Mouse (Mus musculus) layer of hippocampus, adult 9-10 months (tissue): ENCODE data around the gene Cep85l.

Experiments
- DNase-seq: peaks from one replicate; pipeline ENCODE4 v3.0.0; 2022; ENCODE audit warnings: low spot score

The Cep85l gene

DNA sequence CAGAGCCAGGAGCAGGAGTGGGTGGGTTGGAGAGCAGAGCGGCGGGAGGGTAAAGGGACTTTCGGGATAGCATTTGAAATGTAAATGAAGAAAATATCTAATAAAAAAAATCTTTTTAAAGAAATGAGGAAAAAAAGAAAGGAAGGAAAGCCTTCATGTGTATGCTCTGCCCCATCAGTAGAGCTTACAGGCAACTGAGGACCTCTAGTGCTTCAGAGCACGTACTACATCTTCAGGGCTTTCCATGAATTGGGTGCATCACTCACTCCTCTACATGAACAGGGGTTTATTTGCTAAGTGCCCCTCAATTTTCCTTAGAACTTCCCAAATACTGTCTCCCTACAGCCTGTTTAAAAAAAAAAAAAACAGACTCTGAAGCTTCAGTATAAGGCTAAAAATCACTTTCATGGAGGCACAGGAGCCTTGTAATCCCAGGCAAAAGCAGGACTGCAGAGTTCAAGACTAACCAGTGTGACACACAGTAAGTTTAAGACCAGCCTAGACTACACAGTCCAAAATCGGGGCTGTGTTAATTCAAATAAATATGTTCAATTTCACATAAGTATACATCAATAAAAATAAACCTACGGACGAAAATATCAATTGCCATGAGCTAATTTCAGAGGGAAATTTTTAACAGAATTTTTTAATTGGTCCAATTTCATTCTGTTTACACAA is 38.3 kb downstream of the Cep85l start:
- DNase-seq, result no peak

DNA sequence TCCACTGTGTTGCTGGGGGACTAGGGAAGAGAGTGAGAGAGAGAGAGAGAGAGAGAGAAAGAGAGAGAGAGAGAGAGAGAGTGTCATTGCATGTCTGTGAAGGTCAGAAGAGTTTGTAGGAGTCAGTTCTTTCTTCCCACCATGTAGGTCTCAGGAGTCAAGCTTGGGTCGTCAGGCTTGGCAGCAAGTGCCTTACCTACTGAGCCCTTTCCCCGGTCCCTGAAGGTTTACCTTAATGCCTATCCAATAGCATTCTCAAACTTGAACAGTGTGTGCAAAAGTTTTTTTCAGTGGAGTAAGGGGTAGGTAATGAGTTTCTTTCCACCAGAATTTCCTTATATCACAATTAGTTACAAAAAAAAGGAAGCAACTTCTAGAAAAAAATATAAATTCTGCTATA is 40.7 kb downstream of the Cep85l start:
- no peak for DNase-seq

DNA sequence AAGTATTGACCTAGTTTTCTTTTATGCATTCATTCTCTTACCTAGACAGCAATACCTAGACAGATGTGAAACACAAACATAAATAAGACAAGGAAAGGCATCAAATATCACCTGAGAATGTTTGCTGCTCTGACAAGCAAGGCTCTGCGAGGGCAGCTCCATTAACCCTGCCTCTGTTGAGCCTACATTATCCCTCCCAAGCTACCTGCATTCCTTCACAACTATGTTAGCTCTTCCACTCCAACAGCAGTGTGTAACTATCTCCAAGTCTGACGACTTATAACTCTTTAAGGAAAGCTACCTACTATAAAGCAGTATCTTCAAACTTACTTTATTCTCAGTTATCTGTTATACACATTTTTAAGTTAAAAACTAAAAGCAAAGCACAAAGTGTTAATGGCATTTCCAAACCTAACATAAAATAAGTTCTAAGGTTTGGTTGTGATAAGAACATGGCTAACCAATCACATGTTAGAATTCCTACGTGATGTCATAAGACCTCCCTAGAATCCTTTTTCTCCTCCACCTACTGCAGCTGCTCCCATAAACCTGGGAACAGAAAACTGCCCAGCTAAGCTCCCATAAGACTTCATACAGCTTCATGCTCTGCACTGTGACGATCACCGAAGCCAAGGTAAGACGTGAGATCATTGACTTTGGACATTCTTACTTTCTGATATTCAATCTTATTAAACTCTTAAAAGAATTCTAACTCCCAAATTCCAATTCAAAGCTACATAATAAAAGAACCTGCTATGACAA is 42.4 kb downstream of the Cep85l start, which contains the start of gene Pln:
TSS of gene Pln (plus strand) at position 506 of the 762 bp plus-strand sequence.
- DNase-seq, result no peak

DNA sequence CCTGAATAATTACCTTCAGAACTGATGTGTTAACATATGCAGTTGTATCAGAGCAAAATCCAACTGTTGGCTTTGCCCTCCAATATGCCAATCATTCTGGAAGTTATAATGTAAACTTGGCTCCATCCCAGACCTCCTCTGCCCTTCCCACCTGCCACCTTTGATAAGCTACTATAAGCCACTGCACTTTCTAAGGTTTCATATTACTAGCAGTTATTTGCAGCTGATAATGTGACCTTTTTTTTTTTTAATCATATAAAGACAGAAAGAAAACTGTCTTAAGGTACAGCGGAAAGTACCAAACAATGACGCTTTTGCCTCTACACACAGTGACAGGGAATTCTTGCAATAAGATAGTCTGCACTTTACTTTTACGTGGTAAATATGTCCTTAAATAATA is 43.8 kb downstream of the Cep85l start:
- no peak for DNase-seq

DNA sequence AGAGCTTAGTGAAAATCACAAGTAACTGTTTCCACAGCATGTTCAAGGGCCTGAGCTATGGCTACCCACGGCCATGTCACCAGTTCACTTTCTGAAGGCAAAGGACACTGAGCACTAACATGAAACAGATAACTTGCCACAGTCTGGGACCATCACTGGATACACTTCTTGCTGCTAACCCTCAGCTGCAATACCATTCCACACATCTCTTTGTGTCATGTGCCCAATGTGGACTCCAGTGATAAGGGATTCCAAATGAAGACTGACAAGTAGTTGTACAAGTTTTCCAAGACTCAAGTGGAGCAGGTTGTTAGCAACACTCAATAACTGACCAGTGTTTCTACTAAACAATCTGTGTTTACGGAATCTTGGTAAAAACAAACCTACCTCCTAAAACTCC is 44.5 kb downstream of the Cep85l start:
- no peak for DNase-seq

DNA sequence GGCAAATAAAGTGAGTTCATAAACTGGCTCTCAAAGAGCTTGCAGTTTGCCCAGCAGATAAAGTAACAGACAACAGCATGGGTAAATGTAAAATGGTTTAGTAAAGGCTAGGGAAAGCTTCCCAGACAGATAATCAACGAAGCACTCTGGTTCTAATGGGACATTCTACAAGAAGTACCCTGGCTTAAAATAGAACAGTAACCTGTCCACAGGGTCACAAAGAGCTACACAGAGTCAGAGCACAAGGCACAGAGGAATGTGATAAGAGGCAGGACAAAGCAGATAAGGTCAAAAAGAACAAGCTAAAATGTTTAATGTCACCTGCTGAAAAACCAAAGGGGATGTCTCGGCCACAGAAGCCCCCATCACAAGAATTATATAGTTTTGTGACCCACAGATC is 47.0 kb downstream of the Cep85l start:
- no peak for DNase-seq

DNA sequence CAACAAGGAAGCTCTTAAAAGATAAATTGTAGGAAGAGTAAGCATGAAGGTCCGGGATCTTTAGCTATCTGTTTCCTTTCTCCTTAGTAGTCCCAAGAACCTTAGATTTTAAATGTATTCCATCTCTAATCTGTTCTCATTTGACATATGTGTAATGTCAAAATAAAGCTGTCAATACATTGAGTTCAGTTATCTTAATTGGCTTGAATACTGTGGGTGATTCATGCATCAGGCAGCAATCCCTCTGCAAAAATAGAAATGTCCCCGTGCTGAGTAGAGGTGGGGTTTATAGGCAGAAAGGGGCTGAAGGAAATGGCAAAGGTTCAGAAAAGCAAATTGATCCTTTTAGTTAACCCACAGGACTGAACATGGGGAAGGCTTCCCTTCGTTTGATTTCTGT is 50.5 kb downstream of the Cep85l start:
- no peak for DNase-seq

DNA sequence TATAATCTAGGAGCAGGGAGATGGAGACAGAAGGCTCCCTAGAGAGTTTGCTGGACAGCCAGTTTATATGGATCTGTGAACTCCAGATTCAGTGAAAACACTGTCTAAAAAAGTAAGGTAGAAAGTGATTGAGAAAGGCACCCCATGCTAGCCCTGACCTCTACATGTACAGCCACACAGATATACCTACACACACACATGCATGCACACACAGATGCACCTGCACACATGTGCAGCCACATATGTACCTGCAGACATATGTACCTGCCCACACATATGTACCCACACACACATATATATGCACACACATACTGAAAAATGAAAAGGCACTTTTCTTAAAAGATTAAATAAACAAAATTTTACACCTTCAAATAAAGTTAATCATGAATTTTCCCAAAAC is 53.4 kb downstream of the Cep85l start:
- no peak for DNase-seq

DNA sequence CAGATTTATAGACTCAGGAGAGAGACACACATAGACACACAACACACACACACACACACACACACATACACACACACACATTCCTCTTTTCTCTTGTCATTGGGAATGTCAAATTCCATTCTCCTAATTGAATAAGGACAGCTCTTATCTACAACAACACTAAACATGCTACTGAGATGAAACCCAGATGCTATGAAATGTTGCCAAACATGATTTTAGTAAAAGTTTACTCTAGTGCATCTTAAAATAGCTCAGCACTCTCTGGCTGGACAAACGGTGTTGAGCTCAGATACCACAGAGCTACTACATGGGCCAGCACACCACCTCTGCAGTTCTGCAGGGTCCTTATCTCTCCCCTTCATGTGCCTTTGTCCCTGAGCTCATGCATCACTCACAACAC is 55.1 kb downstream of the Cep85l start:
- no peak for DNase-seq

DNA sequence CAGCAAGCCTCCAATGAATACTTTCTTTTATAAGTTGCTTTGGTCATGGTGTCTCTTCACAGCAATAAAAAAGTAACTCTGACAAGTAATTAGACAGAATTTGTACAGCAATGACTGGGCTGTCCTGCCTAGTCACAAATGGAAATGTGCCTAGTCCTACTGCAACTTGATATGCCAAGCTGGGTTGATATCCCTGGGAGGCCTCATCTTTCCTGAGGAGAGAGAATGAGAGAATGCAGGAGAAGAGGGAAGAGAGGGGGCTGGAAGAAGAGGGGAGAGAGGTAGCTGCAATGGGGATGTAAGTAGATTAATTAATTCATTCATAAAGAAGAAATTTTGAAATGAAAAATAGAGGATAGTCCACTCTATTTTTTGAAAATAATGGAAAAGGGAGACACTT is 56.4 kb downstream of the Cep85l start:
- no peak for DNase-seq

DNA sequence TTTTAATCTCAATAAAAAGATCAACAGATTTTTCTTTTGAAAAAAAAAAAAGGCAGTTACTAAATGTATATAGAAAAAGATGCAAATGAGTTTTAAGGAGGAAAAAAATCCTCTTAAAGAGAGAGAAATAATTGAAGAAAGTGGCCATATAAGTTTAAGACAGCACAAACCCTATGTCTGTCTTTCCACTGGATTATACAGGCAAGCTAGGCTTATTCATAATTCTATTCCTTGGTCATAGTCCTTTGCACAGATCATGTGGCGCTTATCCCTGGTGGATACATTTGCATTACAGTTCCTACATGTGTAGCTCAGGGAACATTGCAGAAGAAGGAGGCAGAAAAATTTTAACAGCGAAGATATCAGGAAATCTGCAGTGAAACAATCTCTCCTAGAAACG is 73.1 kb downstream of the Cep85l start:
- no peak for DNase-seq

DNA sequence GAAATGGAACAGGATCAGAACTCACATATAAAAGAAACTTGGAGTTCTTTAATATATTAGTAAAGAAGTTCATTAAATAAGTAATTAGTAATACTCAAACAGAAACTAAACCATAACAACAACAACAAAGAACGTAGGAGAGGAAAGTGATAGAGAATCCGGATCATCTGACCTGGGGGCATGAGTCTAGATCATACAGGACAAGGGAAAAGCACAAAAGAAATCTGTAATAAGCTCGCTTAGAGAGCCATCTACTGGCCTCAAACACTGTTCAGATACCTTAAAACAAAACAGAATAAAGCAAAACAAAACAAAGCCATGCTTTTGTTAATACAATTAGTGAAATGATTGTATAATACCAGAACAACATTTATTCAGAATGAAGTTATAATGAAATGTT is 73.9 kb downstream of the Cep85l start:
- DNase-seq, result peak; percentile 26

DNA sequence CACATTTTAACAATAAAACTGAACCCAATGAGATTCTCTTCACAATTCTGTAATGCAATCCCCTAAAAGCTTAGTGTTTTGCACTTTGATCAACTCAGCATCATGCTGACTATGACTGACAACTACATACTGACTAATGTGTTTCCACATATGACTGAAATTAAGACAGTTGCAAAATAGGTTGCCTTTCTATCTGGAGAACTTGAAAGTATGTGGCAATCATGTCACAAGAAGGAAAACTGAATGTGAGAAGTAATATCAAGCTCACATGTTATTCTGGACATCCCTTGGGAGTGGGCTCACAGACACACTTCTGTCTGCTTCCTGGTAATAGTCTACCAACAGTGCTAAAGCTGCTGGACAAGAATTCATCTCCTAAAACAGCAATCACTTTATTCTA is 94.6 kb downstream of the Cep85l start:
- DNase-seq, result no peak

DNA sequence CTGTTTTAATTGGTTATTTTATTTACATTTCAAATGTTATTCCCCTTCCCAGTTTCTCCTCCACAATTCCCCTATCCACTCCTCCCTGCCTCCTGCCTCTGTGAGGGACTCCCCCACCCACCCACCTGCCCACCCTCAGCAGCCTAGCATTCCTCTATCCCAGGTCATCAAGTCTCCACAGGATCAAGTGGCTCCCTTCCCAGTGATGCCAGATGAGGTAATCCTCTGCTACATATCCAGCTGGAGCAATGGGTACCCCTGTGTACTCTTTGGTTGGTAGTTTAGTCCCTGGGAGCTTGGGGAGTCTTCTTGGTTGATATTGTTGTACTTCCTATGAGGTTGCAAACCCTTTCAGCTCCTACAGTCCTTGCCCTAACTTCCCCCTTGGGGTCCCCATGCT is 107.5 kb downstream of the Cep85l start:
- DNase-seq, result no peak

DNA sequence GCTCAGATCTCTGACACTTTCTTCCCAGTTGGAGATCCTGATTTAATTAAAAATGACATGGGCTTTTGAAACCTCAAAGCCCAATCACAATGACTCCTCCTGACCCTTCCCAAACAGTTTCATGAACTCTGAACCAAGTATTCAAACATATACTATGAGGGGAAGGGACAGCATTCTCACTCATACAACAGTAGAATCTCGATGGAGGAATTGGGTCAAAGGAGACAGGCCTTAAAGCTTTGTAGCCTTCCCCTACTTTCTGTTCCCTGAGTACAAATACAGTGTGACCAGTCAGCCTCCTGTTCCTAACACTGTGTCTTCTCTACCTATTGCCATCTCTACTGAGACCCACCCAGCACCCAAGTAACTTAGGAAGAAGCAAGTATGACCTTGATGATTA is 117.7 kb downstream of the Cep85l start:
- no peak for DNase-seq

DNA sequence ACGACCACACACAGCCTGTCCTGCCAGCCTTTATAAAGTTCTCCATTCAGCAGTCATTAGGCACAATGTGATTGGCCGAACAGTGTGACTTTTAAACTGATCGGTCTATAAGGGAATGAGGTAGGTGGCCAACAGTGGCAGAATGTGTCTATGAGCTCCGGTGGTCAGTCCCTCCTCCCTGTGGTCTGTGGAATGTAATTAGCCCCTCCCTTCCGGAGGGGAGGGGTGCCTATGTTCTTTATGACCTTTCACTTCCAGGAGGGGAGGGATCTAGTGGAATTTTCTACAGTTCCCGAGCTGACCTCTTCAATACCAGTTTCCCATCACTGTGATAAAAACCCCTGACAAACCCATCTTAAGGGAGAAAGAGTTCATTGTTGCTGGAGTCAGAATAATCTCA is 144.4 kb downstream of the Cep85l start:
- DNase-seq, result no peak

DNA sequence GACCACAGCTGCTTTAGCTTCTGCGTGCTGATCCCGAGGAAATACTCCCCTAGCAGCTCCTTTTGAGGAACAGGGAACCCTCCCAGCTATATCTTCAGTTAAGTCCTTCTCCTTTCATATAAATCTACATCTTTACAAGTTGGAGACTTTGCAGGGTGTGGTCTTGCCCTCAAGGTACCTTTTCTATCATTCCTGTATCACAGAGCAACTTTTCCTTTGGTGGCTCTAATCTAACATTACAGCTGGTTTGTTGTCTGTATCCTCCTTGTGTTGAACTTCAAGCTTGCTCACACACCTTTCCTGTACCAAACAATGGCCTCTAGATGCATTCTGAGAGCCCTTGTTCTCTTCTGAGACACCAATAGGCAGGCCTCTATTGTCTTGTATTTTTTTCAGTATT is 145.1 kb downstream of the Cep85l start:
- no peak for DNase-seq

DNA sequence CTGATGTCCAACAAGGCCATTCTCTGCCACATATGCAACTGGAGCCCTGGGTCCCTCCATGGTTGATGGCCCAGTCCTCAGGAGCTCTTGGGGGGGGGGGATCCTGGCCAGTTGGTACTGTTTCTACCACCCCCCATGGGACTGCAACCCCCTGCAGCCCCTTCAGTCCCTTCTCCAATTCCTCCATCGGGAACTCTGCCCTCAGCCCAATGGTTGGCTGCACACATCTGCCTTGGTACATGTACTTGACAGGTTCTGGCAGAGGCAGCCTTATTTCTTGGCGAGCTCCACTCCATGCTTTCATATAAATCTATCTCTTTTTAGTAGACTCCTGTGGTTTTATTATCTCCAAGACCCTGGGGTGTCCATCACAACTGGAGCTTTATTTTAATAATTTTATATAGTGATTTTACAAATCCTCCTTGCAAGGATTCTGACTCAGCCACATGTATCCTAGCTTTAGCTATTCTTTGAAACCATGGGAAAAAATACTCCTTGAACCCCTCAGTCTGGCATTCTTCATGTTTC is 145.6 kb downstream of the Cep85l start:
- DNase-seq, result no peak

DNA sequence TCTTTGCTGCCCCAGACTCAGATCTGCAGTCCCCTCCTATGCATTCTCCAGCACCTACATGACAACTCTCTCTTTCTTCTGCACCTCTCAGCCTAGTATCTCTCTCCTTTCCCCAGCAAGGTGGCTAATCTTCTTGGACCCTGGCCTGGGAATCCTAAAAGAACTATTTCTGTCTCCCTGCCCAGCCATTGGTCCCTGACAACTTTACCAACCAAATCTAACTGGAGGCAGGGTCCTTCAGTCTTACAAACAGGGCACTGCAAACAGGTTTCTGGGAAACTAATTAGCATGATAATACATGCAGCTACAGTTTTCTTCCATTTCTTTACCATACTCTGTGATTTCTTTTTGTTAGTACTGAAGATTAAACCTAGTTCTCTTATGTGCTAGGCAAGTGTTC is 148.9 kb downstream of the Cep85l start:
- DNase-seq, result no peak

DNA sequence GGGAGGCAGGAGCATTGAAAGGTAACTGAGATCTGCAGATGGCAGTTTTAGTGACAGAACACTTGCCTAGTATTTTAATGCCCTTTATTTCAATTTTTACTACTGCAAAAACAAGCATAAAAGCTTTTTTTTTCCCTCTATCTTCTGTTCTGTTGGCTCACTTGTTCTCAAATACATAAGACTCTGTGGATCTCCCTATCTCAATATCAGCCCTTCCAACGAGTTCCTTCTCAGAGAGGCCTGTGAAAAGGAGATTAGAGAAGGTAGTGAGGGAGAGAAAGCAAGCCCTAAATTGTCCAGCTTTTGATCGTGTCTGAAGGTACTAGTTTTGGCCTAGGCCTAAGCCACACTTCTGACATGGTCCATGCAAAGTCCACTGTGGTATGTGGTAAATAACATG is 150.6 kb downstream of the Cep85l start:
- DNase-seq, result no peak
